28 mouse cellular contexts compared by ENCODE assay signal in genomic region chr19:56368912-56369311, GRCm38 (mm10). TPM values are rescaled to one million over a fixed set of nuclear protein-coding genes. Genes with fewer than 3 reads are reported as not detected.
DNase-seq lines count a peak whose midpoint lies in the region; ATAC-seq lines count a peak whose summit lies in the region.
"Had no signal": no experiment of that assay in that cellular context is flagged by ENCODE, and none has a peak within 500 bp of the region (broad histone marks: within the 10 kb centered on the region; RNA-seq: fewer than 3 reads in every experiment).

No protein-coding gene starts in this region.

- H3K4me3 ChIP-seq in heart, embryonic 11.5 days (ENCODE audit: low read depth, low read length) = no peak overlapping the region
- H3K4me3 ChIP-seq: embryonic facial prominence, embryonic 12.5 days; embryonic facial prominence, embryonic 15.5 days; heart, embryonic 12.5 days; heart, embryonic 15.5 days; hindbrain, embryonic 10.5 days; hindbrain, embryonic 13.5 days had no signal

- H3K9me3 ChIP-seq in heart, embryonic 11.5 days (replicated peaks; ENCODE audit: control insufficient read depth, low read length) = no peaks in the 10 kb centered on the region
- H3K9me3 ChIP-seq: embryonic facial prominence, embryonic 12.5 days; embryonic facial prominence, embryonic 15.5 days; G1E; heart, embryonic 12.5 days; heart, embryonic 15.5 days; hindbrain, embryonic 10.5 days; hindbrain, embryonic 13.5 days had no signal

- no peaks in the 10 kb centered on the region for H3K36me3 ChIP-seq in heart, embryonic 11.5 days (ENCODE audit: control insufficient read depth, insufficient read depth, low read length)
- H3K36me3 ChIP-seq: embryonic facial prominence, embryonic 12.5 days; embryonic facial prominence, embryonic 15.5 days; G1E; hindbrain, embryonic 10.5 days; hindbrain, embryonic 13.5 days had no signal

- no peak overlapping the region for H3K9ac ChIP-seq in heart, embryonic 11.5 days (ENCODE audit: low read depth, low read length)
- H3K9ac ChIP-seq: embryonic facial prominence, embryonic 12.5 days; embryonic facial prominence, embryonic 15.5 days; forebrain, postnatal 0 days; heart, embryonic 12.5 days; heart, embryonic 15.5 days; hindbrain, embryonic 13.5 days had no signal

- DNase-seq in heart, adult 11 months = peak; percentile 78
- peak; percentile 47 for DNase-seq in thymus, postnatal 25 days
- DNase-seq in layer of hippocampus, postnatal 36 days = no peak
- no peak for DNase-seq in left cerebral cortex, adult 18-20 months (ENCODE audit: low spot score in 2 of 2)
- DNase-seq: adrenal gland, adult 2 months; adrenal gland, postnatal 14 days; B cell, adult 2 months; cerebellum, adult 11 months; cerebellum, adult 2 months; cerebellum, adult 9-11 months; cerebellum, postnatal 25 days; forebrain, postnatal 0 days; gastrocnemius, postnatal 36 days; heart, postnatal 10 days; heart, postnatal 36 days had no signal

- H3K4me1 ChIP-seq in heart, embryonic 11.5 days (ENCODE audit: control insufficient read depth, insufficient read depth, low read length) = no peaks in the 10 kb centered on the region
- H3K4me1 ChIP-seq: embryonic facial prominence, embryonic 12.5 days; heart, embryonic 12.5 days; hindbrain, embryonic 13.5 days had no signal

- no peak overlapping the region for H3K27ac ChIP-seq in heart, embryonic 11.5 days (ENCODE audit: low read depth, low read length)
- H3K27ac ChIP-seq: embryonic facial prominence, embryonic 12.5 days; embryonic facial prominence, embryonic 15.5 days; heart, embryonic 15.5 days; hindbrain, embryonic 10.5 days; hindbrain, embryonic 13.5 days had no signal

- H3K4me2 ChIP-seq in heart, embryonic 11.5 days = no peak overlapping the region
- H3K4me2 ChIP-seq: embryonic facial prominence, embryonic 12.5 days; embryonic facial prominence, embryonic 15.5 days; heart, embryonic 12.5 days; heart, embryonic 15.5 days; hindbrain, embryonic 13.5 days had no signal

- H3K27me3 ChIP-seq in heart, embryonic 11.5 days (ENCODE audit: control insufficient read depth, insufficient read depth, low read length) = no peaks in the 10 kb centered on the region
- H3K27me3 ChIP-seq: CH12.LX; embryonic facial prominence, embryonic 12.5 days; embryonic facial prominence, embryonic 15.5 days; heart, embryonic 12.5 days; heart, embryonic 15.5 days; hindbrain, embryonic 13.5 days; Patski had no signal

- ATAC-seq in heart, embryonic 11.5 days (replicated peaks; ENCODE audit: insufficient number of reproducible peaks, low FRiP score, low TSS enrichment) = no peak
- peak; percentile 26; the same call in 1 of the 2 replicates for ATAC-seq in megakaryocyte progenitor cell, adult 5-6 weeks (replicated peaks; ENCODE audit: poor library complexity)
- ATAC-seq: forebrain, embryonic 14.5 days; forebrain, postnatal 0 days; hindbrain, embryonic 16.5 days; Patski had no signal

- 81% methylated on average over 7 of the region's 7 CpGs for WGBS in heart, embryonic 11.5 days (ENCODE audit: insufficient replicate concordance)

RNA-seq across cellular contexts. Expression of gene Nrap, which starts 20.9 kb away (rescaled TPM):
- 9.2 and 12.6 TPM in 2 replicates for polyA plus RNA-seq in heart, embryonic 11.5 days (2014; fragmentation: Nextera tagmentation; extraction: Ambion mirVana)
- 0.39 TPM in 1 of 2 replicates, not detected in the other for total RNA-seq in megakaryocyte progenitor cell, adult 5-6 weeks (2015)
- total RNA-seq in megakaryocyte progenitor cell, adult 5-6 weeks (2017) = 0.46 and 1.6 TPM in 2 replicates
- total RNA-seq in layer of hippocampus, postnatal 36 days (2021) = under 1 TPM; 0.07 to 0.08 TPM
- total RNA-seq in left cerebral cortex, adult 18-20 months (2021) = 1 to 10 TPM in 1 of 2 experiments, under 1 TPM in 1; 0.89 to 1.1 TPM
- total RNA-seq: adrenal gland, adult 2 months had no signal
- polyA plus RNA-seq: adrenal gland, adult 2 months had no signal

RNA-seq across cellular contexts. Expression of gene Casp7, which starts 28.0 kb away (rescaled TPM):
- polyA plus RNA-seq in heart, embryonic 11.5 days (2014; fragmentation: Nextera tagmentation; extraction: Ambion mirVana) = 27.3 and 35.4 TPM in 2 replicates
- total RNA-seq in megakaryocyte progenitor cell, adult 5-6 weeks (2015) = 65.7 and 71.0 TPM in 2 replicates
- total RNA-seq in megakaryocyte progenitor cell, adult 5-6 weeks (2017) = 48.4 and 53.7 TPM in 2 replicates
- 1 to 10 TPM; 1.3 to 1.9 TPM for total RNA-seq in layer of hippocampus, postnatal 36 days (2021)
- total RNA-seq in left cerebral cortex, adult 18-20 months (2021) = 1 to 10 TPM; 2.9 to 3.1 TPM

Comparison
In these comparisons a context has a peak if more than half of its experiments do, and no peak if none do; other contexts are left out.
1. DNase-seq: peak in heart, adult 11 months (single experiment) and thymus, postnatal 25 days (single experiment); none in layer of hippocampus, postnatal 36 days (0 of 2) and left cerebral cortex, adult 18-20 months (0 of 2).
2. RNA of gene Casp7, which starts 28.0 kb away (total RNA-seq): 48.4 to 71.0 TPM in megakaryocyte progenitor cell, adult 5-6 weeks; 2.9 to 3.1 TPM in left cerebral cortex, adult 18-20 months and 1.3 to 1.9 TPM in layer of hippocampus, postnatal 36 days; every median in the first group is over 10 times any median in the second.